Mouse (Mus musculus) liver (tissue): ENCODE measurements at regions not wholly inside any gene's neighbourhood (a gene's known extent, or its start where the extent isn't known, plus 50 kb on each side); places are given as distances from the start of the nearest gene placed in this dataset.

ENCODE experiments used
- DNase-seq: peaks from one replicate; pipeline ENCODE4 v3.0.0-alpha.2; 2020; ENCODE audit warnings: mixed read lengths

GRCm38 (mm10) chr1:89392711-89393110 is 61.9 kb upstream of the Agap1 start:
- DNase-seq = no peak

DNA sequence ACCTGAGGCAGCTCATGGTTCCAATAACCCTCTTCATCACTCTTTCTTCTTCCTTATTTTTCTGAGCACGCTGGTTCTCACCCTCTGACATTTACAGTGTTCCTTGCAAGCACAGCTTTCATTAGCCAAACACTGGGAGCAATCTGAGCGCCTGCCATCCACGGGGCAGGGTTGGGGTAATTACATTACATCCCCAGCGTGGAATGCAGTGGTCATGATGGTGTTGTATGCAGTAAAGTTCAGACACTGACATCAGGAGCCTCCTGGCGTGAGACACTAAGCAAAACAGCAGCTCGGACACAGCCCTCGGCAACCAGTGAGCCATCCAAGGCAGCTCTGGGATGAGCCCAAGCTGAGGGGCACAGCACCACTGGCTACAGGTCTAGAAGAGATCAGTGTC is 60.1 kb upstream of the Agap1 start:
- DNase-seq = no peak

GRCm38 (mm10) chr1:89400734-89401202 is 53.8 kb upstream of the Agap1 start:
- DNase-seq = no peak

- no peak for DNase-seq
Observed at GRCm38 (mm10) chr1:89402513-89403210, 51.9 kb upstream of the Agap1 start.

GRCm38 (mm10) chr1:89403551-89404050 is 51.0 kb upstream of the Agap1 start:
- no peak for DNase-seq
